19 mouse cellular contexts compared by ENCODE assay signal in the genomic region with DNA sequence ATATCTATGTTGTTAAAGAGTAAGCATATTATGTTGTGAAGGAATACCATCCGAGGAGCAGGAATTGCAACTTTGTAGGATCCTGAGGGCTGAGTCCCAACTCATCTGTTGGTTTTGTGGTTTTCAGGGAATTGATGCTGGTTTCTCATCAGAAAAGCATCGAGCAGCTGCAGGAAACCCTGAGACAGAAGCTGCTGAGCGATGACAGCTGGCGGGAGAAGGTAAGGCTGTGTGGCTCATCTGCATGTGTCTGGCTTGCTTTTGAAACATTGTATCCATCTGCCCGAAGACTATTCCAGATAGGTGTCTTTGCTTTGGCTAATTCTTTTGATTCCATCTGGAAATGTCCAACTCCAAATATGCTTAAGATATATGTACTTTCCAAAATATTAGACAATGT.
"Had no signal": no experiment of that assay in that cellular context is flagged by ENCODE, and none has a peak within 500 bp of the region (broad histone marks: within the 10 kb centered on the region; RNA-seq: fewer than 3 reads in every experiment).

No protein-coding gene starts in this region.

- H3K9ac ChIP-seq: heart, embryonic 13.5 days; heart, embryonic 15.5 days; hindbrain, embryonic 14.5 days; intestine, embryonic 15.5 days; limb, embryonic 12.5 days; liver, embryonic 13.5 days; liver, embryonic 15.5 days had no signal

- ATAC-seq: hindbrain, embryonic 16.5 days; inflammation-experienced regulatory T-cells, adult 6 months; intestine, postnatal 0 days had no signal

- H3K4me3 ChIP-seq: heart, embryonic 10.5 days; heart, embryonic 13.5 days; heart, embryonic 15.5 days; intestine, embryonic 15.5 days; limb, embryonic 10.5 days; limb, embryonic 12.5 days; liver, embryonic 13.5 days; liver, embryonic 15.5 days had no signal

- H3K27ac ChIP-seq: heart, embryonic 10.5 days; heart, embryonic 13.5 days; heart, embryonic 15.5 days; hindbrain, embryonic 14.5 days; intestine, embryonic 15.5 days; limb, embryonic 10.5 days; limb, embryonic 12.5 days; liver, embryonic 13.5 days; liver, embryonic 15.5 days had no signal

- H3K27me3 ChIP-seq: heart, embryonic 13.5 days; heart, embryonic 15.5 days; intestine, embryonic 15.5 days; limb, embryonic 12.5 days; liver, embryonic 13.5 days; liver, embryonic 15.5 days had no signal

- H3K4me1 ChIP-seq: heart, embryonic 10.5 days; heart, embryonic 13.5 days; heart, embryonic 15.5 days; intestine, embryonic 15.5 days; limb, embryonic 10.5 days; liver, embryonic 13.5 days; liver, embryonic 15.5 days had no signal

- H3K4me2 ChIP-seq: heart, embryonic 13.5 days; heart, embryonic 15.5 days; hindbrain, embryonic 14.5 days; intestine, embryonic 15.5 days; limb, embryonic 12.5 days; liver, embryonic 11.5 days; liver, embryonic 13.5 days; liver, embryonic 15.5 days had no signal

- H3K9me3 ChIP-seq: heart, embryonic 10.5 days; heart, embryonic 13.5 days; heart, embryonic 15.5 days; intestine, embryonic 15.5 days; limb, embryonic 10.5 days; limb, embryonic 12.5 days; liver, embryonic 13.5 days; liver, embryonic 15.5 days had no signal

- H3K36me3 ChIP-seq: heart, embryonic 10.5 days; heart, embryonic 13.5 days; heart, embryonic 15.5 days; intestine, embryonic 15.5 days; limb, embryonic 10.5 days; limb, embryonic 12.5 days; liver, embryonic 13.5 days; liver, embryonic 15.5 days had no signal

- DNase-seq: kidney, adult 18-20 months; kidney, adult 8-10 months; kidney, postnatal 25 days; layer of hippocampus, adult 9-11 months; layer of hippocampus, postnatal 36 days; liver; liver, embryonic 13.5 days had no signal
